Mouse (Mus musculus) megakaryocyte, embryonic 14.5 days (primary cell): ENCODE measurements around the gene Gm960.

Experiments
- FLI1 ChIP-seq: IDR thresholded peaks from 2 replicates; pipeline ENCODE4 v1.6.1; 2012; ENCODE audit warnings: low read length, inconsistent platforms, mixed read lengths
- GATA1 ChIP-seq: IDR thresholded peaks from 3 replicates; pipeline ENCODE4 v1.6.1; 2012; ENCODE audit warnings: mixed read lengths, low read length, inconsistent platforms, borderline replicate concordance

DNA sequence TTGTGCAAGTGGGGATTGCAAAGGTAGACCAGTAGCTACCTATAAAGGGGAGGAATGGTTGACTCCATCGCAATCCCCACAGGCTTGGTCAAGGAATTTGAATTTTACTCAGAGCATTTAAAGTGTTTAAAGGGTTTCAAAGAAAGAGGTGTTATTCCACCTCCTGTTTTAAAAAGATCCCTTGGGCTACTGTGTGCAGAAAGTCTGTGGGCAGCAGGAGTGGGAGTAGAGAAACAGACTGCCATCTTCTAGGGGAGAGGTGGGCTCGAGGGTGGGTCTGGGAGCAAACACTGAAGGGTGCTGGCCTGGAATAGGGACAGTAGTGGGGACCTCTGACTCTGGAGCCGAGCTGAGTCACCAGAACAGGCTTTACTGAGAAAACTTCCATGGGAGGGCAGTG, 34.6 kb upstream of the Gm960 start:
- TF ChIP-seq GATA1 (no peak), FLI1 (no peak)
